Mouse (Mus musculus) hindbrain, embryonic 11.5 days (tissue): ENCODE measurements around the gene Parp1. TPM values are rescaled to one million over a fixed set of nuclear protein-coding genes. Genes with fewer than 3 reads are reported as not detected.
A peak's percentile ranks its signal among the peaks of the same experiment; 100 is the strongest.

ENCODE experiments used
- ATAC-seq: fragments of 200-750 bp; cut with Nextera tagmentation; 2 replicates; pipeline ENCODE4 v1.8.0; 2017; ENCODE audit warnings: mild to moderate bottlenecking, moderate TSS enrichment, moderate library complexity; ENCODE audit not compliant: low FRiP score
- DNase-seq: peaks from one replicate; pipeline ENCODE4 v3.0.0-alpha.2; 2015; ENCODE audit warnings: low spot score
- H3K27ac ChIP-seq: fragments of 300-500 bp; sonication (generic); 2 replicates; pipeline ENCODE4 v1.5.1; 2014; ENCODE audit warnings: mild to moderate bottlenecking, low read depth, low read length
- H3K27me3 ChIP-seq: fragments of 300-500 bp; sonication (generic); 2 replicates; pipeline ENCODE4 v1.6.1; 2014; ENCODE audit warnings: mild to moderate bottlenecking, low read length, moderate library complexity, mixed read lengths; ENCODE audit not compliant: control insufficient read depth, insufficient read depth
- H3K36me3 ChIP-seq: fragments of 300-500 bp; sonication (generic); 2 replicates; pipeline ENCODE4 v1.6.1; 2014; ENCODE audit warnings: mild to moderate bottlenecking, low read length, moderate library complexity, mixed read lengths; ENCODE audit not compliant: control insufficient read depth, insufficient read depth
- H3K4me1 ChIP-seq: fragments of 300-500 bp; sonication (generic); replicated peaks from 2 replicates; pipeline ENCODE4 v1.6.1; 2014; ENCODE audit warnings: low read length, mixed read lengths; ENCODE audit not compliant: control insufficient read depth, insufficient read depth
- H3K4me2 ChIP-seq: fragments of 300-500 bp; sonication (generic); replicated peaks from 2 replicates; pipeline ENCODE4 v1.6.1; 2014; ENCODE audit warnings: mild to moderate bottlenecking, low read depth, low read length
- H3K4me3 ChIP-seq: fragments of 300-500 bp; sonication (generic); 2 replicates; pipeline ENCODE4 v1.5.1; 2014; ENCODE audit warnings: low read depth, low read length
- H3K9ac ChIP-seq: fragments of 300-500 bp; sonication (generic); 2 replicates; pipeline ENCODE4 v1.6.1; 2014; ENCODE audit warnings: low read depth, low read length
- H3K9me3 ChIP-seq: fragments of 300-500 bp; sonication (generic); 2 replicates; pipeline ENCODE4 v1.6.1; 2016; ENCODE audit warnings: low read length; ENCODE audit not compliant: control insufficient read depth
- WGBS: fragments of 180-500 bp; shearing (Covaris S2); extraction: QIAGEN DNeasy Blood & Tissue Kit; methylation state at CpG from one replicate; pipeline ENCODE4 v1.1.7; 2014; 5-methylcytosine and 5-hydroxymethylcytosine counted together
- polyA plus RNA-seq: library from polyadenylated mRNA; unstranded; fragments of >200 nt; fragmentation: Nextera tagmentation; extraction: Ambion mirVana; gene quantifications from 2 replicates; pipeline ENCODE4 v1.2.1, GENCODE M21; 2014

Gene Parp1
- polyA plus RNA-seq, 1 experiment from 2014 or later = 141 TPM

DNA sequence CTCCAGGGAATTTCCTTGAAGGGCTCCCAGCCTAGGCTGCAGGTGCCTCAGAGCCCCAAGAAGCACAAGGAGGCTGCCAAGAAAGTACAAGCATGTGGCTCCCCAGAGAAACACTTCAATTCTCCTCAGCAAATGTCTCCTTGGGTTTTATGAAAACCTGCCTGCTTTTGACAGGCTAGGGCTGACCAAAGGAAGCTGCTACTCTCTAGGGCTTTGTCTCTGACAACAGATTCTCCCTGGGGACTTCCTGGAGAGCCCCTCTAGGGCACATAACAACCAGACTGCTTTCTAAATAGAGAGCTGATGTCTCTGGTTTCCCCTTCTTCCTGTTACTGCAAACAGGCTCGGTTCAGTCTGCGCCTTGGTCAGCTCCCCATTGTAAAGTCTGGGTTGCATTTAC is 27.5 kb upstream of the Parp1 start:
- Histone ChIP-seq H3K9ac (no peak overlapping the region), H3K9me3 (no peaks in the 10 kb centered on the region), H3K27ac (no peak overlapping the region), H3K36me3 (no peaks in the 10 kb centered on the region), H3K4me1 (no peaks in the 10 kb centered on the region), H3K4me3 (no peak overlapping the region), H3K27me3 (no peaks in the 10 kb centered on the region), H3K4me2 (no peak overlapping the region)
- ATAC-seq (no peak), DNase-seq (no peak)
- 39% methylated on average over 2 of the region's 2 CpGs for WGBS

DNA sequence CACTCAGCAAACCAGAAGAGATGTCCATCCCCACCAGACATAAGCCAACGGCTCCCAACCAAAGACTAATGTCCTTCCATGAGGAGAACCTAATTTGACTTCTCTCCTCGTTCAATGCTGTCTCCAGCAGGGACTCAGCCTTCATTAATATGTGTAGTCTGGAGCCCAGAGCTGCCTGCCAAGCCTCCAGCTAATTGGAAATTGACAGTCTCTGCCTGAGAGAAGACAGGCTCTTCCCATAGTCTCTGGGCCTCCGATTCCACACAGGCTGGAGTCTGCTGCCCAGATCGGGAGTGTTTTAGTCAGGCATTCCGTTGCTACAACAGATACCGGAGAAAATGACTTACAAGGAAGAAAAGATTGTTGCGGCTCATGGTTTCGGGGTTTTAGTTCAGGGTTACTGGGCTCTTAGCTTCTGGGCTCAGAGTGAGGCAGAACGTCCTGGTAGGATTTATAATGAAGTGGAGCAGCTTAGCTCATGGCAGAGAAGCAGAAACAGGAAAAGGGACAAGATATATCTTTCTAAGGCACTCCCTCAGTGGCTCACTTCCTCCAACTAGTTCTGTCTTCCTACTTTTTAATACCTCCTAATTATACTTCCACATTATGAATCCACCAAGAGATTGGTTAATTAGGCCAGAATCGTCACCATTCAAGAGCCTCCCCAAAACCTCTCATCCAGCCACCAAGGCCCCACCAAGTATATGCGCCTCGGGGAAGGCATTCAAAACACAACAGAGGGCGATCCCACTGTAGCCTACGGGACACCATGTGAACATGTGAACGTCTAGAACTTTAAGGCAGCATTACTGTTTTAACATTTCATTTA is 26.6 kb upstream of the Parp1 start:
- Histone ChIP-seq H3K27me3 (0 out of 2 replicates have a peak, but pooled peaks cover under 1% of the 10 kb centered on the region), H3K4me1 (no peaks in the 10 kb centered on the region), H3K9me3 (no peaks in the 10 kb centered on the region), H3K27ac (no peak overlapping the region), H3K4me2 (no peak overlapping the region), H3K36me3 (no peaks in the 10 kb centered on the region), H3K9ac (no peak overlapping the region), H3K4me3 (no peak overlapping the region)
- WGBS = 82% methylated on average over 15 of the region's 15 CpGs
- peak; percentile 14 for DNase-seq
- no peak for ATAC-seq

DNA sequence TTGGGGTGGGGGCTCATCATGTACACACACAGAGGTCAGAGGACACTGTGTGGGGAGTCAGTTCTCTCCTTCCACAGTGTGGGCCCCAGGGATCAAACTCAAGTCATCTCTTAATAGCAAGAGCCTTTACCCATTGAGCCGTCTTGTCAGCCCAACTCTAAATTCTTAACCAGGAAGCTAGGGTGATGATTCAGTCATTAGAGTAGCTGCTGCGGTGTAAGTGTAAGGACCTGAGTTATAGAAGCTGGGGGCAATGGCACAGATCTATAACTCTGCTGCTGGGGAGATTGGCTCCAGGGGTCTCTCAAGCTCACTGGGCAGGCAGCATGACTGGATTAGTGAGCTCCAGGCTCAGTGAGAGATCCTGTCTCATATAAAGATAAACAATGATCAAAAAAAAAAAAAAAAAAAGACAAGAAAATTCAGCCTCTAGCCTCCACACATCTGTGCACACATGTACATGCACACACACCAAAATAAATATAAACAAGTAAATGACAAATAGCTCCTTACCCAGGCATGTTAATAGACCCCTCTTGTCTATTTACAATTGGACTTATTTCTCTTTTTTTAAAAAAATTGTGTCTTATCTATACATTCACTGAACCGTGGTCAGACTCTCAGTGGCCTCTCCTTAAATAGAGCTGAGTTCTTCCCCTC is 25.9 kb upstream of the Parp1 start:
- Histone ChIP-seq H3K27ac (no peak overlapping the region), H3K4me1 (peaks cover 2% of the 10 kb centered on the region; the same call in 1 of the 2 replicates), H3K4me3 (no peak overlapping the region), H3K9me3 (no peaks in the 10 kb centered on the region), H3K9ac (no peak overlapping the region), H3K36me3 (no peaks in the 10 kb centered on the region), H3K27me3 (0 out of 2 replicates have a peak, but pooled peaks cover 2% of the 10 kb centered on the region), H3K4me2 (no peak overlapping the region)
- DNase-seq (no peak), ATAC-seq (no peak)
- WGBS = 89% methylated on average over 3 of the region's 3 CpGs

DNA sequence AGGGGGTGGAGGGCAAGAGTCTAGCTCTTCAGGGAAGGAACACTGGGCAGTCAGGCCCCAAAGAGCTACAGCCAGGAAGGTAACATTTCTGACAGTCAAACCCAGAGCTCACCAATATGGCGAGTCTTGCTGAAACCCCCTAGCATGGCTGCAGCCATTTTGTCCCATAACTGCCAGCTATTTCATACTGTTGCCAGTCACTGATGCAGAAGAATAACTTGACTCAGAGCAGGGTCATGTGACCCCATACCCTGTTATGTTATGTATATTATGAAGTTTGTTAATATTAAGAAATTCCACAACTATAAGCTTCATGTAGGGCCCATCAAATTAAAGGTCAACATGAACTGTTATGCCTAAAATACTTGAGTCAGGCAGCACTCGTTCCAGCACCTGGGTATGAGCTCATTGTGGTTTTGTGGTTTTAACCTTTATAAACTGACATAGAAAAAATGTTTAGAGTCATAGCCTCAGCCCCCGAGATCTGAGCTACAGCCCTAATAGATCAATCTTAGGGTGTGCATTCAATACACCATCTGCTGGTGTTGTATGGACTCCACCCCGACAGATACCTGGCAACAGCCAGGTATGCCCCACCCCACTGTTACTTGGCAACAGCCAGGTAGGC is 22.7 kb upstream of the Parp1 start:
- DNase-seq (no peak), ATAC-seq (no peak)
- Histone ChIP-seq H3K9me3 (no peaks in the 10 kb centered on the region), H3K4me1 (peaks cover 2% of the 10 kb centered on the region), H3K4me3 (no peak overlapping the region), H3K27me3 (peaks cover 2% of the 10 kb centered on the region), H3K36me3 (no peaks in the 10 kb centered on the region), H3K27ac (no peak overlapping the region), H3K9ac (no peak overlapping the region), H3K4me2 (no peak overlapping the region)
- 81% methylated on average over 4 of the region's 4 CpGs for WGBS

DNA sequence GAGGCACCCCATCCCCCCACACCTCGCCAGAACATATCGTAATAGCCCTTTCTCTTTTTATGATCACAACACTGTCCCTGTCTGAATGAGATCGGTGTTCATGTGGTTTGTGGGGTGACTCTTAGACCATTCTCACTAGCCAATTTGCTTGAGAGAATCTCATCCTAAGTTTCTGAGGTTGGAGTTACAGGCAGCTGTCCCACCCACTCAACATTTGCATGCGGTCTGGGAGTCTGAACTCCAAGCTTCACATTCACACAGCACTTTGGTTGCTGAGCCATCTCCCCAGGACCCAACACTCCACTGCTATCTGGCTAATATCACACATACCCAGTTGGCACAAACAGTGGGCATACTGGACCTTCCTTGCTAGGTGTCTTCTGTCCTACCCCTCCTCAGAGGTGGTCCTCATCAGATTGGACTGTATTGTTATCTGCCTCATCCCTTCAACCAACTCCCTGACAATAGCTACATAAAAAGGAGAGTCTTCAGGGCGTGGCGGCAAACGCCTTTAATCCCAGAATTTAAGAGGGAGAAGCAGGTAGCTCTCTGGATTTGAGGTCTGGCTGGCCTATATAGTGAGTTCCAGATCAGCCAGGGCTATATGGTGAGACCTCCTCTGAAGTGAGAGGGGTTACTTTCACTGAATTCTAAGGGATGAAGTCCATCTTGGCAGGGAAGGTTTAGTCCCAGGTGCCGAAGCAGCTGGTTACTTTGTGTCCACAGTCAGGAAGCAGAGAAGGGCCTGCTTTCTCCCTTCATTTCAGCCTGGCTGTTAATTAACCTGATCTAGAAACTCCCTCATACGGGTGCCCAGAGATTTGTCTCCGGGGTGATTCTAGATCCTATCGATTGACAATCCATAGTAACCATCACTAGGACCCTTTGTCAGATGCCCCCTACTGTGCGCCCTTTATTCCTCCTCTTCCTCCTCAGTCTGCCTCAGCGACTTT is 21.6 kb upstream of the Parp1 start:
- Histone ChIP-seq H3K9ac (0 out of 2 replicates have a peak overlapping the region, but pooled peaks have one; percentile 24), H3K36me3 (no peaks in the 10 kb centered on the region), H3K4me2 (peak overlapping the region; percentile 26), H3K27ac (0 out of 2 replicates have a peak overlapping the region, but pooled peaks have one; percentile 0), H3K9me3 (no peaks in the 10 kb centered on the region), H3K27me3 (peaks cover 2% of the 10 kb centered on the region), H3K4me1 (peaks cover 2% of the 10 kb centered on the region), H3K4me3 (no peak overlapping the region)
- WGBS = 43% methylated on average over 13 of the region's 13 CpGs
- ATAC-seq (0 out of 2 replicates have a peak, but pooled peaks have one; percentile 3), DNase-seq (no peak)

DNA sequence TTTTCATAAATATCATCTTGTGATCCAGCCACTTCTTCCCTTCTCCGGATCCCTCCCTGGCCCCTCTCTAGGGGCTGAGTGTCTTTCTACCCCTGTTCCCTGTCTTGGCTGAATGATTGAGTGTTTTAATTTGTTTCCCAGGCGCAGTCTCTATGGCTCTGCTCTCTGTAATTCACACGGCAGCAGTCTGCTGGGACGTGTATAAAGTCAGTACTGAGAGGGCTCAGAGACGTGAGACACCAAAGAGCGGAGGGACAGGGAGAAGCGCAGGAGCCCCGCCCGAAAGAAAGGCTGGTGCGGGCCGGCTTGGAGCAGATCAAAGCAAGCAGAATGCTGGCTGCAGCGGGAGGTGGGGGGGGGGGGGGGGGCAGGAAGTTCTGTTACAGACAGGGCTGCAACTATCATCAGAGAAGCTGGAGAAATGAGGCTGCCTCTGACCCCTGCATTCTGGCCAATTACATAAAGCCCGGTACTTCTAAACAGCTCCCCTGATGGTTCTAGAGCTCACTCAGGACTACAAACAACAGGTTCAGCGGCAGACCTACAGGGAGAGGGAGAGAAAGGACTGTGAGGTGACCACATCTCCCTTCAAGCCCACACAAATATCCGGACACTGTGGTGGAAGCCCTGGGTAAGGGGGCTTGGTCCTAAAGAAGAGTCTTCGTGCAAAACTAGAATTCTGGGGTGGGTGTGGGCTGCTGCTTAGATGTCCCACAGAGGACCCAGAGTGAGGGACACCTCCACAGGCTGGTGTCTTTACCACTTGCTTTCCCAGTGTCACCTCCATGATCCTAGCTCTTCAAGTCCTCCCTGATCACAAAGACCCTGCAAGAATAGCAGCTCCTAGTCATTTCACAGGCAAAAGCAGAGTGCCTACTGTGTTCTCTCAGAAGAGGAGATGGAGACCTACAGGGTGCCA is 20.7 kb upstream of the Parp1 start:
- Histone ChIP-seq H3K27me3 (peaks cover 2% of the 10 kb centered on the region), H3K36me3 (no peaks in the 10 kb centered on the region), H3K4me2 (peak overlapping the region; percentile 26), H3K9me3 (no peaks in the 10 kb centered on the region), H3K9ac (0 out of 2 replicates have a peak overlapping the region, but pooled peaks have one; percentile 24), H3K4me1 (peaks cover 2% of the 10 kb centered on the region), H3K27ac (no peak overlapping the region), H3K4me3 (no peak overlapping the region)
- ATAC-seq = peak; percentile 85
- peak; percentile 53 for DNase-seq
- WGBS = 2% methylated on average over 16 of the region's 16 CpGs

DNA sequence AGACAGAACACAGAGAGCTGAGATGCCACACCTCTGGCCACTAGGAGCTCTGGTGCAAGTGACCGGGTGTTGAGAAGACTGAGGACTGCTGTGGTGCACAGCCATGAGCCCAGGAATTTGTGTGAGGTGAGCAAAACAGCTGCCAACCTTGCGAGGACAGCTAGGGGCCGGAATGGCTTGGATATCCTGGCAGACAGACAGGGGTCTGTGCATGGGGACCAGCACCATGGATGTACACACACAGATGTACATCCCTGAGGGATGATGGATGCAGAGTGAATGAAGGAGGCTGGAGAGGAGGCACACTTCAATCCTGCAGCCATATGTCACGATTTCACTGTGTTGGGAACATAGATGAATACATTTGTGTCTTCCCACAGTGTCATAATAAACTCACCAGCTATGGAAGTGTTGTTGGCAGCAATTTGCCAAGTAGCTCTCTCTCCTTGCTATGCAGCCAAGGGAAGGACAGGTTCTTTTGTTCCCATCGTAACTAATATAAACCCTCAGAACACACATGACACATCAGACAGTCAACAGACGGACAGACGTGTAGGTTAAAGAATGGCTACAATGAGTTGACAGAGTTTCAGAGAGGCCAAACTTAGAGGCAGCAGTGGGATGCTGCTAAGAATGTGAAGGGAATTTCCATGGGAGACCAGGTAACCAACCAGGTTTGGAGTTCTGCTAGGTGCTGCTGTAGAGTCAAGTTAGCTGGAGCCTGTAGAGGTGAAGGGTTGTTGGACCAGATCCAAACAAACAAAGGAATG is 19.0 kb upstream of the Parp1 start:
- no peak overlapping the region for H3K27ac ChIP-seq
- no peaks in the 10 kb centered on the region for H3K9me3 ChIP-seq
- no peak overlapping the region for H3K4me3 ChIP-seq
- H3K27me3 ChIP-seq = peaks cover 2% of the 10 kb centered on the region
- no peak overlapping the region for H3K4me2 ChIP-seq
- 70% methylated on average over 7 of the region's 7 CpGs for WGBS
- no peaks in the 10 kb centered on the region for H3K36me3 ChIP-seq
- no peak overlapping the region for H3K9ac ChIP-seq
- no peak for DNase-seq
- no peak for ATAC-seq
- peaks cover 2% of the 10 kb centered on the region for H3K4me1 ChIP-seq
